Mouse (Mus musculus) lung, postnatal 0 days (tissue): ENCODE results near the gene Tmem136.

ENCODE experiments used
- CTCF ChIP-seq: IDR thresholded peaks from 2 replicates; pipeline ENCODE4 v1.5.1; 2016; ENCODE audit warnings: antibody characterized with exemption, mild to moderate bottlenecking
- EP300 ChIP-seq: IDR thresholded peaks from 2 replicates; pipeline ENCODE4 v1.6.1; 2016; ENCODE audit warnings: antibody characterized with exemption, mild to moderate bottlenecking, control low read depth

GRCm38 (mm10) chr9:43096337-43096736, 20.0 kb downstream of the Tmem136 start:
- TF ChIP-seq CTCF (no peak), EP300 (no peak)
